20 mouse cellular contexts compared by ENCODE assay signal in genomic region chr3:121573858-121574257, GRCm38 (mm10). TPM values are rescaled to one million over a fixed set of nuclear protein-coding genes. Genes with fewer than 3 reads are reported as not detected.
DNase-seq lines count a peak whose midpoint lies in the region; ATAC-seq and TF ChIP-seq lines count a peak whose summit lies in the region.
"Had no signal": no experiment of that assay in that cellular context is flagged by ENCODE, and none has a peak within 500 bp of the region (broad histone marks: within the 10 kb centered on the region; RNA-seq: fewer than 3 reads in every experiment).

No protein-coding gene starts in this region.

- WGBS in heart, embryonic 11.5 days (ENCODE audit: insufficient replicate concordance): 50% methylated on average over 7 of the region's 7 CpGs
- 92% methylated on average over 7 of the region's 7 CpGs for WGBS in forebrain, embryonic 14.5 days
- 86% methylated on average over 7 of the region's 7 CpGs for WGBS in hindbrain, embryonic 13.5 days

- no peak for ATAC-seq in heart, embryonic 11.5 days (replicated peaks; ENCODE audit: insufficient number of reproducible peaks, low FRiP score, low TSS enrichment)
- no peak for ATAC-seq in forebrain, embryonic 14.5 days
- ATAC-seq in hindbrain, embryonic 13.5 days (ENCODE audit: low FRiP score): no peak
- ATAC-seq: forebrain, postnatal 0 days; midbrain, embryonic 16.5 days had no signal

- 0 out of 2 replicates have a peak, but pooled peaks cover 3% of the 10 kb centered on the region for H3K4me1 ChIP-seq in heart, embryonic 11.5 days (ENCODE audit: control insufficient read depth, insufficient read depth, low read length)
- H3K4me1 ChIP-seq in embryonic fibroblast, embryonic 13.5 days (ENCODE audit: control insufficient read depth, insufficient read depth, low read length): peaks cover 15% of the 10 kb centered on the region
- H3K4me1 ChIP-seq in forebrain, embryonic 14.5 days (ENCODE audit: control insufficient read depth, insufficient read depth, low read length): 0 out of 2 replicates have a peak, but pooled peaks cover 2% of the 10 kb centered on the region
- H3K4me1 ChIP-seq in hindbrain, embryonic 13.5 days (replicated peaks): no peaks in the 10 kb centered on the region
- H3K4me1 ChIP-seq: hindbrain, embryonic 15.5 days had no signal

- H3K27ac ChIP-seq in heart, embryonic 11.5 days (ENCODE audit: low read depth, low read length): no peak overlapping the region
- peak overlapping the region; percentile 93 for H3K27ac ChIP-seq in embryonic fibroblast, embryonic 13.5 days (ENCODE audit: insufficient read depth, low read length)
- no peak overlapping the region for H3K27ac ChIP-seq in forebrain, embryonic 14.5 days (ENCODE audit: low read depth, low read length)
- H3K27ac ChIP-seq in hindbrain, embryonic 13.5 days: no peak overlapping the region
- H3K27ac ChIP-seq: hindbrain, embryonic 15.5 days; liver, embryonic 14.5 days had no signal

- no peaks in the 10 kb centered on the region for H3K79me3 ChIP-seq in C2C12 (ENCODE audit: low read depth)

- H3K4me3 ChIP-seq in heart, embryonic 11.5 days (ENCODE audit: low read depth, low read length): no peak overlapping the region
- H3K4me3 ChIP-seq in C2C12 (ENCODE audit: insufficient read depth, poor library complexity, severe bottlenecking): no peak overlapping the region
- H3K4me3 ChIP-seq in embryonic fibroblast, embryonic 13.5 days (ENCODE audit: insufficient read depth, low read length): no peak overlapping the region
- no peak overlapping the region for H3K4me3 ChIP-seq in myocyte
- H3K4me3 ChIP-seq in forebrain, embryonic 14.5 days (ENCODE audit: low read depth, low read length): no peak overlapping the region
- no peak overlapping the region for H3K4me3 ChIP-seq in hindbrain, embryonic 13.5 days
- H3K4me3 ChIP-seq: erythroblast, embryonic 14.5 days; hindbrain, embryonic 15.5 days; limb, embryonic 13.5 days had no signal

- H3K27me3 ChIP-seq in heart, embryonic 11.5 days (ENCODE audit: control insufficient read depth, insufficient read depth, low read length): no peaks in the 10 kb centered on the region
- H3K27me3 ChIP-seq in C2C12 (ENCODE audit: control insufficient read depth, insufficient read depth, insufficient read length): no peaks in the 10 kb centered on the region
- H3K27me3 ChIP-seq in myocyte (ENCODE audit: control insufficient read depth, insufficient read depth, insufficient read length): no peaks in the 10 kb centered on the region
- no peaks in the 10 kb centered on the region for H3K27me3 ChIP-seq in forebrain, embryonic 14.5 days (replicated peaks; ENCODE audit: control insufficient read depth, insufficient read depth, low read length)
- H3K27me3 ChIP-seq in hindbrain, embryonic 13.5 days: no peaks in the 10 kb centered on the region
- H3K27me3 ChIP-seq: hindbrain, embryonic 15.5 days; limb, embryonic 13.5 days had no signal

- no peaks in the 10 kb centered on the region for H3K79me2 ChIP-seq in C2C12 (ENCODE audit: control insufficient read depth, insufficient read depth)
- H3K79me2 ChIP-seq in myocyte (ENCODE audit: control insufficient read depth, insufficient read depth): no peaks in the 10 kb centered on the region

- TF ChIP-seq CTCF in C2C12 (IDR thresholded peaks at IDR 0.05; ENCODE audit: control insufficient read depth, insufficient read depth, insufficient read length): no peak
- TF ChIP-seq CTCF in embryonic fibroblast, embryonic 13.5 days (IDR thresholded peaks at IDR 0.05; ENCODE audit: borderline replicate concordance, insufficient read depth, low read length): no peak

- H3K36me3 ChIP-seq in heart, embryonic 11.5 days (ENCODE audit: control insufficient read depth, insufficient read depth, low read length): no peaks in the 10 kb centered on the region
- H3K36me3 ChIP-seq in C2C12 (ENCODE audit: control insufficient read depth, insufficient read depth) (no peaks in the 10 kb centered on the region), myocyte (ENCODE audit: control insufficient read depth, insufficient read depth) (no peaks in the 10 kb centered on the region)
- H3K36me3 ChIP-seq in forebrain, embryonic 14.5 days (ENCODE audit: control insufficient read depth, insufficient read depth, low read length): no peaks in the 10 kb centered on the region
- no peaks in the 10 kb centered on the region for H3K36me3 ChIP-seq in hindbrain, embryonic 13.5 days
- H3K36me3 ChIP-seq: hindbrain, embryonic 15.5 days; limb, embryonic 13.5 days had no signal

- no peaks in the 10 kb centered on the region for H3K9me3 ChIP-seq in heart, embryonic 11.5 days (replicated peaks; ENCODE audit: control insufficient read depth, low read length)
- no peaks in the 10 kb centered on the region for H3K9me3 ChIP-seq in forebrain, embryonic 14.5 days (replicated peaks; ENCODE audit: control insufficient read depth, low read length)
- H3K9me3 ChIP-seq in hindbrain, embryonic 13.5 days: no peaks in the 10 kb centered on the region
- H3K9me3 ChIP-seq: hindbrain, embryonic 15.5 days; limb, embryonic 13.5 days had no signal

- H3K9ac ChIP-seq in heart, embryonic 11.5 days (ENCODE audit: low read depth, low read length): no peak overlapping the region
- no peak overlapping the region for H3K9ac ChIP-seq in forebrain, embryonic 14.5 days (ENCODE audit: low read length)
- no peak overlapping the region for H3K9ac ChIP-seq in hindbrain, embryonic 13.5 days
- H3K9ac ChIP-seq: forebrain, postnatal 0 days; hindbrain, embryonic 15.5 days; limb, embryonic 13.5 days; liver, embryonic 14.5 days had no signal

- H3ac ChIP-seq in C2C12 (ENCODE audit: control insufficient read depth, insufficient read length, low read depth) (no peak overlapping the region), myocyte (ENCODE audit: control insufficient read depth, insufficient read length) (no peak overlapping the region)

- TF ChIP-seq POLR2A in embryonic fibroblast, embryonic 13.5 days (IDR thresholded peaks at IDR 0.05; ENCODE audit: low read depth, low read length): no peak
- no peak for TF ChIP-seq POLR2A in myocyte (IDR thresholded peaks at IDR 0.05; ENCODE audit: insufficient read length, low read depth)

- peak; percentile 67 to 75 for DNase-seq in heart, adult 18-20 months
- no peak for DNase-seq in forebrain, embryonic 14.5 days (ENCODE audit: low spot score)
- DNase-seq: adrenal gland, postnatal 14 days; cerebellum, adult 18-20 months; cerebellum, postnatal 36 days; forebrain, postnatal 0 days; gastrocnemius, postnatal 10 days; kidney, adult 18-20 months; thymus, postnatal 4 days had no signal

- no peak overlapping the region for H3K4me2 ChIP-seq in heart, embryonic 11.5 days
- peak overlapping the region; percentile 48 for H3K4me2 ChIP-seq in myocyte (ENCODE audit: low read depth)
- H3K4me2 ChIP-seq in forebrain, embryonic 14.5 days (ENCODE audit: low read length): no peak overlapping the region
- H3K4me2 ChIP-seq in hindbrain, embryonic 13.5 days: no peak overlapping the region
- H3K4me2 ChIP-seq: hindbrain, embryonic 15.5 days; limb, embryonic 13.5 days had no signal

TF ChIP-seq in C2C12, 6 proteins besides CTCF, POLR2A, EP300 and RAD21:
- TF ChIP-seq MAX (IDR thresholded peaks at IDR 0.05) (peak; percentile 68), MYOD1 (IDR thresholded peaks at IDR 0.05; ENCODE audit: control insufficient read depth, insufficient read length, low read depth) (peak; percentile 62), FOSL1 (IDR thresholded peaks at IDR 0.05; ENCODE audit: insufficient read depth, low read length, poor library complexity, severe bottlenecking) (peak; percentile 60), USF1 (IDR thresholded peaks at IDR 0.05; ENCODE audit: low read depth) (no peak)

TF ChIP-seq in myocyte, 11 proteins besides CTCF, POLR2A, EP300 and RAD21:
- TF ChIP-seq USF1 (IDR thresholded peaks at IDR 0.05; ENCODE audit: low read depth) (no peak), TCF3 (IDR thresholded peaks at IDR 0.05; ENCODE audit: insufficient read length, low read depth) (no peak), REST (IDR thresholded peaks at IDR 0.05; ENCODE audit: insufficient read depth, insufficient read length) (no peak), E2F4 (IDR thresholded peaks at IDR 0.05; ENCODE audit: insufficient read depth) (no peak), SRF (IDR thresholded peaks at IDR 0.05; ENCODE audit: control insufficient read depth, insufficient read length, low read depth) (no peak)

RNA-seq across cellular contexts. Expression of gene Slc44a3, which starts 41.7 kb away (rescaled TPM):
- under 1 TPM in 1 of 2 experiments, not detected in 1; 0.46 TPM for total RNA-seq in heart, adult 18-20 months (2021)
- polyA plus RNA-seq in heart, embryonic 11.5 days (2014; fragmentation: Nextera tagmentation; extraction: Ambion mirVana): 0.83 and 1.1 TPM in 2 replicates
- 0.20 TPM for polyA plus RNA-seq in C2C12 (2012; fragmentation: generic; extraction: Trizol)
- polyA plus RNA-seq in embryonic fibroblast, embryonic 13.5 days (2011; ENCODE audit: insufficient read length, low read depth, missing spikeins): 0.70 TPM in 1 of 2 replicates, not detected in the other
- 2.3 TPM for polyA plus RNA-seq in myocyte (2012; fragmentation: generic; extraction: Trizol)
- 0.42 and 0.52 TPM in 2 replicates for polyA plus RNA-seq in forebrain, embryonic 14.5 days (2014; fragmentation: Nextera tagmentation; extraction: Ambion mirVana)
- 0.78 and 1.3 TPM in 2 replicates for polyA plus RNA-seq in hindbrain, embryonic 13.5 days (2015; fragmentation: Nextera tagmentation; extraction: Ambion mirVana)
- total RNA-seq: layer of hippocampus, postnatal 14 days had no signal
- polyA plus RNA-seq: erythroblast, embryonic 14.5 days had no signal
